Mouse (Mus musculus): Measurements from ENCODE around the gene Lat. TPM values are rescaled to one million over a fixed set of nuclear protein-coding genes. Genes with fewer than 3 reads are reported as not detected.

Gene Lat
- total and polyA plus RNA-seq, 3 experiments = 0.62 to 1.2 TPM; not detected in 1

DNA sequence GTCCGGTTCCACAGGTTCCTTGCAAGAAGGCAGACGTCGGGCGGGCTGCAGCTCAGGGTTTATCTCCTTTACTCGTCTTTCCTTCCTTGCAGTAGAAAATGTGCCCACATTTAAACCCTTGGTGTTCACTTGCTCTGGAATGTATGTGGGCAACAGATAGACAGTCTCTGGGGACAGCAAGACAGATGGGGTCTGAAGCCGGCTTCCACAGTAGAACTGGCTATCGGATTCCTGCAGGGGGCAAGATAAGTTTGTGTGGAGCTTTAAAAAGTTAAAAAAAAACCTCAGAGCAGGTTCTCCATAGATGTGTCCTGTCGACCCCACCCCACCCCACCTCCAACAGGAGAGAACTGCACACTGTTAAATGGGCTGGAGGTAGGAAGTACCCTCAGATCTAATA is 21.1 kb downstream of the Lat start (continued):
- TF ChIP-seq MEF2A (IDR thresholded peaks at IDR 0.05; ENCODE audit: extremely low read depth, insufficient replicate concordance, low read depth, low read length, poor library complexity, severe bottlenecking) = no peak
- no peak for TF ChIP-seq POLR2AphosphoS5 (IDR thresholded peaks at IDR 0.05; ENCODE audit: borderline replicate concordance, low read depth, low read length)
- no peak for TF ChIP-seq ZKSCAN1 (IDR thresholded peaks at IDR 0.05; ENCODE audit: low read depth, low read length)
- peak; percentile 87 for TF ChIP-seq ZNF384 (IDR thresholded peaks at IDR 0.05; ENCODE audit: low read depth, low read length)
- no peak for TF ChIP-seq HCFC1 (IDR thresholded peaks at IDR 0.05; ENCODE audit: low read depth, low read length)
- no peak for TF ChIP-seq NRF1 (IDR thresholded peaks at IDR 0.05; ENCODE audit: insufficient read depth, low read depth, low read length, poor library complexity, severe bottlenecking)
- TF ChIP-seq ETS1 (IDR thresholded peaks at IDR 0.05; ENCODE audit: low read depth, low read length) = peak; percentile 35; the same call in 1 of the 2 replicates
- no peak for TF ChIP-seq CHD2 (IDR thresholded peaks at IDR 0.05; ENCODE audit: low read length)
- no peak for TF ChIP-seq UBTF (IDR thresholded peaks at IDR 0.05; ENCODE audit: borderline replicate concordance, insufficient read depth, low read depth, low read length)

DNA sequence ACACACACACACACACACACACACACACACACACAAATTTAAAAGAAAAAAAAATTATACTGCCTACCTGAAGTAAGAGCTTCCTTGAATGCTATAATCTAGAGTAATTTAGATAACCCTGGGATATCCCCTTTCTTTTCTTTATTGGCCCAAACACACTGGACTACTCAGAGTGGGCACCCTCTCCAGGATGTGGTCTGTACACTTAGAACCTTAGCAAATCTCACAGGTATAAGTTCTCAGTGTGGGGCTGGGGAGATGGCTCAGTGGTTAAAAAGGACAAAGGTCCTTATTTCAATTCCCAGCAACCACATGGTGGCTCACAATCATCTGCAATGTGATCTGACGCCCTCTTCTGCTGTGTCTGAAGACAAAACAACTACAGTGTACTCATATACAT is 22.3 kb downstream of the Lat start:
- Histone ChIP-seq H3K4me1 (ENCODE audit: control insufficient read depth in 1 of 2, insufficient read depth in 2 of 2, low read length in 2 of 2) (peaks cover 0 to 10% of the 10 kb centered on the region in 2 experiments; a peak in 2 of 4 replicates), H3K36me3 (ENCODE audit: control insufficient read depth in 1 of 2, insufficient read depth in 2 of 2, low read length in 2 of 2) (peaks cover 0 to 8% of the 10 kb centered on the region in 2 experiments; a peak in 2 of 4 replicates), H3K4me3 (ENCODE audit: control insufficient read depth in 1 of 2, insufficient read depth in 1 of 2, low read depth in 2 of 2, low read length in 2 of 2) (no peak overlapping the region), H3K27ac (ENCODE audit: control insufficient read depth, low read depth, low read length) (no peak overlapping the region), H3K27me3 (ENCODE audit: control insufficient read depth in 1 of 2, insufficient read depth in 2 of 2, low read length in 2 of 2) (no peaks in the 10 kb centered on the region; a peak in 1 of 4 replicates), H3K9me3 (replicated peaks; ENCODE audit: insufficient read depth, low read length) (no peaks in the 10 kb centered on the region), H3K79me2 (ENCODE audit: control insufficient read depth, insufficient read depth, low read length, poor library complexity) (no peaks in the 10 kb centered on the region), H3K9ac (ENCODE audit: control insufficient read depth, low read depth, low read length, poor library complexity, severe bottlenecking) (no peak overlapping the region)
- peak in 1 of 3 experiments; percentile 16; a peak in 1 of 6 replicates for TF ChIP-seq CTCF (IDR thresholded peaks at IDR 0.05 in 2 of 3, conservative IDR thresholded peaks at IDR 0.05 in 1 of 3; ENCODE audit: control insufficient read depth in 1 of 3, insufficient read depth in 1 of 3, low read depth in 2 of 3, low read length in 3 of 3, poor library complexity in 1 of 3, severe bottlenecking in 1 of 3)
- TF ChIP-seq POLR2A (IDR thresholded peaks at IDR 0.05; ENCODE audit: control insufficient read depth in 1 of 2, insufficient read depth in 1 of 2, low read depth in 1 of 2, low read length in 2 of 2, poor library complexity in 1 of 2) = no peak
- no peak for DNase-seq (ENCODE audit: low read depth, low spot score)

DNA sequence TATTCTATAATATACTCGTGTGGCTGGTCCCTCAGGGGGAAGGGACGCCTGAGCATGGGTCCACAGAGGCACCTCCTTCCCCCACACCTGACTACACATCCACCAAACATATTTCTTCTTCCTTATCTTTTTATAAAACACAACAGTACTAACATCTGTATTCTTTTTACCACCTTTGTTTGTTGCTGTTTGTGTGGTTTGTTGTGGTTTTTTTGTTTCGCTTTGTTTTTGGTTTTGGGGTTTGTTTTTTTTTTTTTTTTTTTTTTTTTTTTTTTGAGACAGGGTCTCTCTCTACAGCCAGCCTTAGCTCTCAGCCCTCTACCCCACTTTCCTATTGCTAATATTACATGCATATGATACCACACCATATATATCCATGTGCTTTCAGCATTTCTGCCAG is 23.4 kb downstream of the Lat start:
- TF ChIP-seq GATA1 (IDR thresholded peaks at IDR 0.05; ENCODE audit: low read depth, low read length) (no peak), ZMIZ1 (IDR thresholded peaks at IDR 0.05; ENCODE audit: low read depth, low read length) (no peak), SMC3 (IDR thresholded peaks at IDR 0.05; ENCODE audit: low read depth, low read length) (no peak), POLR2AphosphoS2 (IDR thresholded peaks at IDR 0.05; ENCODE audit: low read length) (no peak), RCOR1 (IDR thresholded peaks at IDR 0.05; ENCODE audit: low read depth, low read length) (no peak), NELFE (IDR thresholded peaks at IDR 0.05; ENCODE audit: low read depth, low read length) (no peak), MYC (IDR thresholded peaks at IDR 0.05; ENCODE audit: low read depth, low read length) (no peak), ZNF384 (IDR thresholded peaks at IDR 0.05; ENCODE audit: low read depth, low read length) (peak; percentile 72)

More for the DNA sequence above, 23.4 kb downstream of the Lat start:
- Histone ChIP-seq H3K9ac (ENCODE audit: control insufficient read depth, low read depth, low read length, poor library complexity, severe bottlenecking) (no peak overlapping the region), H3K79me2 (ENCODE audit: control insufficient read depth, insufficient read depth, low read length, poor library complexity) (no peaks in the 10 kb centered on the region), H3K4me1 (ENCODE audit: control insufficient read depth in 1 of 2, insufficient read depth in 2 of 2, low read length in 2 of 2) (peaks cover 0 to 10% of the 10 kb centered on the region in 2 experiments; a peak in 2 of 4 replicates), H3K27ac (ENCODE audit: control insufficient read depth, low read depth, low read length) (no peak overlapping the region), H3K27me3 (ENCODE audit: control insufficient read depth in 1 of 2, insufficient read depth in 2 of 2, low read length in 2 of 2) (peaks cover 0 to 1% of the 10 kb centered on the region in 2 experiments; a peak in 1 of 4 replicates), H3K9me3 (replicated peaks; ENCODE audit: insufficient read depth, low read length) (no peaks in the 10 kb centered on the region), H3K36me3 (ENCODE audit: control insufficient read depth in 1 of 2, insufficient read depth in 2 of 2, low read length in 2 of 2) (peaks cover 0 to 8% of the 10 kb centered on the region in 2 experiments; a peak in 2 of 4 replicates), H3K4me3 (ENCODE audit: control insufficient read depth in 1 of 2, insufficient read depth in 1 of 2, low read depth in 2 of 2, low read length in 2 of 2) (no peak overlapping the region)
- DNase-seq (ENCODE audit: low read depth, low spot score) = no peak
